Mouse (Mus musculus): ENCODE results near the gene Phf24. TPM values are rescaled to one million over a fixed set of nuclear protein-coding genes. Genes with fewer than 3 reads are reported as not detected.

The Phf24 gene
- polyA plus RNA-seq, 1 experiment = 0.10 TPM

GRCm38 (mm10) chr4:42924095-42924710 is 7.7 kb downstream of the Phf24 start:
- TF ChIP-seq POLR2A (IDR thresholded peaks at IDR 0.05; ENCODE audit: insufficient read depth, low read length) (no peak), EP300 (IDR thresholded peaks at IDR 0.05; ENCODE audit: insufficient read depth, low read depth, low read length) (no peak), CTCF (IDR thresholded peaks at IDR 0.05; ENCODE audit: low read depth, low read length) (no peak)
- Histone ChIP-seq H3K27me3 (ENCODE audit: control insufficient read depth, insufficient read depth, low read length, poor library complexity, severe bottlenecking) (no peaks in the 10 kb centered on the region), H3K27ac (ENCODE audit: insufficient read depth, low read length) (no peak overlapping the region), H3K4me3 (ENCODE audit: low read depth, low read length) (no peak overlapping the region), H3K9me3 (replicated peaks; ENCODE audit: control insufficient read depth, insufficient read depth, low read length, poor library complexity, severe bottlenecking) (no peaks in the 10 kb centered on the region), H3K9ac (ENCODE audit: low read depth, poor library complexity, severe bottlenecking) (no peak overlapping the region), H3K4me1 (ENCODE audit: control insufficient read depth, insufficient read depth, low read length) (no peaks in the 10 kb centered on the region), H3K36me3 (ENCODE audit: control insufficient read depth, insufficient read depth, low read length, poor library complexity, severe bottlenecking) (no peaks in the 10 kb centered on the region)

- Histone ChIP-seq H3K9me3 (replicated peaks; ENCODE audit: control insufficient read depth, insufficient read depth, low read length, poor library complexity, severe bottlenecking) (no peaks in the 10 kb centered on the region), H3K27ac (ENCODE audit: insufficient read depth, low read length) (no peak overlapping the region)
Observed at GRCm38 (mm10) chr4:42928209-42928608, 11.7 kb downstream of the Phf24 start.

GRCm38 (mm10) chr4:42928952-42929351 is 12.5 kb downstream of the Phf24 start:
- Histone ChIP-seq H3K27me3 (ENCODE audit: control insufficient read depth, insufficient read depth, low read length, poor library complexity, severe bottlenecking) (no peaks in the 10 kb centered on the region), H3K9ac (ENCODE audit: low read depth, poor library complexity, severe bottlenecking) (no peak overlapping the region), H3K4me3 (ENCODE audit: low read depth, low read length) (no peak overlapping the region), H3K36me3 (ENCODE audit: control insufficient read depth, insufficient read depth, low read length, poor library complexity, severe bottlenecking) (no peaks in the 10 kb centered on the region), H3K27ac (ENCODE audit: insufficient read depth, low read length) (no peak overlapping the region), H3K4me1 (ENCODE audit: control insufficient read depth, insufficient read depth, low read length) (no peaks in the 10 kb centered on the region), H3K9me3 (replicated peaks; ENCODE audit: control insufficient read depth, insufficient read depth, low read length, poor library complexity, severe bottlenecking) (no peaks in the 10 kb centered on the region)
- TF ChIP-seq POLR2A (IDR thresholded peaks at IDR 0.05; ENCODE audit: insufficient read depth, low read length) (no peak), EP300 (IDR thresholded peaks at IDR 0.05; ENCODE audit: insufficient read depth, low read depth, low read length) (no peak), CTCF (IDR thresholded peaks at IDR 0.05; ENCODE audit: low read depth, low read length) (no peak)

More at GRCm38 (mm10) chr4:42928209-42928608, 11.7 kb downstream of the Phf24 start:
- H3K9ac ChIP-seq (ENCODE audit: low read depth, poor library complexity, severe bottlenecking) = no peak overlapping the region
- TF ChIP-seq CTCF (IDR thresholded peaks at IDR 0.05; ENCODE audit: low read depth, low read length) = peak; percentile 56
- TF ChIP-seq POLR2A (IDR thresholded peaks at IDR 0.05; ENCODE audit: insufficient read depth, low read length) = no peak
- no peaks in the 10 kb centered on the region for H3K27me3 ChIP-seq (ENCODE audit: control insufficient read depth, insufficient read depth, low read length, poor library complexity, severe bottlenecking)
- no peaks in the 10 kb centered on the region for H3K4me1 ChIP-seq (ENCODE audit: control insufficient read depth, insufficient read depth, low read length)
- no peak overlapping the region for H3K4me3 ChIP-seq (ENCODE audit: low read depth, low read length)
- no peaks in the 10 kb centered on the region for H3K36me3 ChIP-seq (ENCODE audit: control insufficient read depth, insufficient read depth, low read length, poor library complexity, severe bottlenecking)

DNA sequence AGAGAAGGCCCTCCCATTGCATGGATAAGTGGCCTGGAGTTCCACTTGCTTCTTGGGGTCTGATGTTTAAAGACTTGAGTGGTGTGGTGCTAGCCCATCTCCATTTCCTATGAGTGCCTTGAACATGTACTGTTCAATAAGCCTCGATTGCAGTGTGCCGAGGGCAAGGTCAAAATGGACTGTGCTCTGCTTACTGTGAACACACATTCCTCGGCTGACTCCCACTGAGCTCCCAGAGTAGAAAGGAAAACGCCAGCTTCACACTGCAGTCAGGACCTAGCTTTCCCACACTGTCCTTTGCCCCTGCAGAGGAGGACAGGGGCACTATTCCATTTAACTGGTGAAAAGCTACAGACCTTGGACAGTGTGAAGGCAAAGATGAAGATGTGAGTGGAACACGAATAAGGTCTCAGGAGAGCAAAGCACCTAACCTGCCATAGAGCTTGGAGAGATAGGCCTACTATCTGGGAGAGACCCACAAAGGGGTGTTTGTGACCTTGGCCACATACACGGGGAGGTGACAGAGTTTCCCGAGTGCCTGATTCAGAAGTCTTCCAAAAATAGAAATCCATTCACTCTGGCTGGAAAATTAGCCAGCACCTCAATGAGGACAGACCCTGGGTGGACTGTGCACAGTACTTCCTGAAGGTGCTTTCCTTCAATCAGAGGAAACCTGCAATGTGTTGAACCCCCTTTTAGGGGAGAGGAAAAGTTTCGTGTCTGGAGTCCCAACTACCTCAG is 15.9 kb downstream of the Phf24 start:
- no peaks in the 10 kb centered on the region for H3K9me3 ChIP-seq (replicated peaks; ENCODE audit: control insufficient read depth, insufficient read depth, low read length, poor library complexity, severe bottlenecking)
- no peaks in the 10 kb centered on the region for H3K27me3 ChIP-seq (ENCODE audit: control insufficient read depth, insufficient read depth, low read length, poor library complexity, severe bottlenecking)
- no peak overlapping the region for H3K4me3 ChIP-seq (ENCODE audit: low read depth, low read length)
- H3K36me3 ChIP-seq (ENCODE audit: control insufficient read depth, insufficient read depth, low read length, poor library complexity, severe bottlenecking) = no peaks in the 10 kb centered on the region
- H3K27ac ChIP-seq (ENCODE audit: insufficient read depth, low read length) = no peak overlapping the region
- TF ChIP-seq CTCF (IDR thresholded peaks at IDR 0.05; ENCODE audit: low read depth, low read length) = no peak
- no peak for TF ChIP-seq POLR2A (IDR thresholded peaks at IDR 0.05; ENCODE audit: insufficient read depth, low read length)
- no peaks in the 10 kb centered on the region for H3K4me1 ChIP-seq (ENCODE audit: control insufficient read depth, insufficient read depth, low read length)
- H3K9ac ChIP-seq (ENCODE audit: low read depth, poor library complexity, severe bottlenecking) = no peak overlapping the region

GRCm38 (mm10) chr4:42933630-42934029 is 17.2 kb downstream of the Phf24 start:
- no peak overlapping the region for H3K9ac ChIP-seq (ENCODE audit: low read depth, poor library complexity, severe bottlenecking)
- H3K27me3 ChIP-seq (ENCODE audit: control insufficient read depth, insufficient read depth, low read length, poor library complexity, severe bottlenecking) = no peaks in the 10 kb centered on the region
- peak overlapping the region; percentile 16; the same call in 1 of the 2 replicates for H3K4me3 ChIP-seq (ENCODE audit: low read depth, low read length)
- H3K36me3 ChIP-seq (ENCODE audit: control insufficient read depth, insufficient read depth, low read length, poor library complexity, severe bottlenecking) = no peaks in the 10 kb centered on the region
- H3K9me3 ChIP-seq (replicated peaks; ENCODE audit: control insufficient read depth, insufficient read depth, low read length, poor library complexity, severe bottlenecking) = no peaks in the 10 kb centered on the region
- no peak overlapping the region for H3K27ac ChIP-seq (ENCODE audit: insufficient read depth, low read length)
- TF ChIP-seq POLR2A (IDR thresholded peaks at IDR 0.05; ENCODE audit: insufficient read depth, low read length) = no peak
- TF ChIP-seq CTCF (IDR thresholded peaks at IDR 0.05; ENCODE audit: low read depth, low read length) = peak; percentile 6
- no peaks in the 10 kb centered on the region for H3K4me1 ChIP-seq (ENCODE audit: control insufficient read depth, insufficient read depth, low read length)

GRCm38 (mm10) chr4:42941396-42941795 is 24.9 kb downstream of the Phf24 start:
- TF ChIP-seq CTCF (IDR thresholded peaks at IDR 0.05; ENCODE audit: low read depth, low read length) (no peak), POLR2A (IDR thresholded peaks at IDR 0.05; ENCODE audit: insufficient read depth, low read length) (no peak), EP300 (IDR thresholded peaks at IDR 0.05; ENCODE audit: insufficient read depth, low read depth, low read length) (no peak)
- Histone ChIP-seq H3K27me3 (ENCODE audit: control insufficient read depth, insufficient read depth, low read length, poor library complexity, severe bottlenecking) (no peaks in the 10 kb centered on the region), H3K9ac (ENCODE audit: low read depth, poor library complexity, severe bottlenecking) (no peak overlapping the region), H3K27ac (ENCODE audit: insufficient read depth, low read length) (no peak overlapping the region), H3K9me3 (replicated peaks; ENCODE audit: control insufficient read depth, insufficient read depth, low read length, poor library complexity, severe bottlenecking) (no peaks in the 10 kb centered on the region), H3K36me3 (ENCODE audit: control insufficient read depth, insufficient read depth, low read length, poor library complexity, severe bottlenecking) (no peaks in the 10 kb centered on the region), H3K4me3 (ENCODE audit: low read depth, low read length) (no peak overlapping the region), H3K4me1 (ENCODE audit: control insufficient read depth, insufficient read depth, low read length) (no peaks in the 10 kb centered on the region)

All from ES-Bruce4 (cell line).